Mouse (Mus musculus) layer of hippocampus, postnatal 25 days (tissue): ENCODE data around the gene Mef2b. TPM values are rescaled to one million over a fixed set of nuclear protein-coding genes. Genes with fewer than 3 reads are reported as not detected.

ENCODE experiments used
- DNase-seq, 2 experiments: peaks; one replicate each; pipeline ENCODE4 v3.0.0; 2022; ENCODE audit warnings: mixed read lengths in 2 of 2, low spot score in 1 of 2; ENCODE audit errors: extremely low spot score in 1 of 2
- total RNA-seq, 2 experiments: library from RNA; stranded (reverse); gene quantifications; 2 replicates each; pipeline ENCODE4 v1.2.3; 2021

Mef2b gene
- total RNA-seq, 2 experiments from 2014 or later = not detected

DNA sequence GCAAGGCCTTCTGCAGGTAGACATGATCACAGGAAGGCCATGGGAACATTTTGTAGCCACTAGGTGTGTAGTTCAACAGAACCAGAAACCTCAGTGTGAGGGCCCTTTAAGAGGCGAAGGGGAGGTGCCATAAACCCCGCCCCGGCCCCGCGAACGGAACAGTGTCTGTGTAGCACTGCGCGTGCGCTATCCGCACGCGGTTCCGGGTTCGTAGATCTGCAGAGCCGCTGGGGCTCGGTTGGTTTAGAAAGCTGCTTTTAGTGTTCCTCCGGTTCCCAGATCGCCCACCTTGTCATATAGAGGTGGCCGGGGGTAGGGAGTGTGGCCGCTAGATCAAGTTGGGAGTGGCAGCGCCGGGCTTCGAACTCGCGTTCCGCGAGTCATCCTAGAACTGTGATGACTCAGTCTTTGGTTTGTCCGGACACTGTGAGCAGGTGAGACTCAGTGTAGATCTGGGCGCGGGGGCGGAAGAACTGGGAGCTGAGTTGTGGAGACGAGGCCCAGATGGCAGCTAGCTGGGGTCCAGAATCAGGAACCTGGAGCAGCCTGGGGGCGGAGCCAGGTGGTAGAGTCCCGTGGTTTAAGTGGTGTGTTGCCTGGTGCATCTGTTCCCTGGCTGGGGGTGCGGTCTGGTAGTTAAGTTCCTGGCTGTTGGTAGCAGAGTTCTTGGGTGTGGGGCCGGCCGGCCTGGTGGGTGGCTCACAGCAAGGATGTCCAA lies 8.2 kb upstream of the Mef2b start, which contains the start of gene Nr2c2ap:
Gene Nr2c2ap (plus strand): TSS at position 168 of the 718 bp plus-strand sequence.
- DNase-seq = peak; percentile 63 to 73

- no peak for DNase-seq
Measured at GRCm38 (mm10) chr8:70134086-70134485, 5.4 kb upstream of the Mef2b start.

DNA sequence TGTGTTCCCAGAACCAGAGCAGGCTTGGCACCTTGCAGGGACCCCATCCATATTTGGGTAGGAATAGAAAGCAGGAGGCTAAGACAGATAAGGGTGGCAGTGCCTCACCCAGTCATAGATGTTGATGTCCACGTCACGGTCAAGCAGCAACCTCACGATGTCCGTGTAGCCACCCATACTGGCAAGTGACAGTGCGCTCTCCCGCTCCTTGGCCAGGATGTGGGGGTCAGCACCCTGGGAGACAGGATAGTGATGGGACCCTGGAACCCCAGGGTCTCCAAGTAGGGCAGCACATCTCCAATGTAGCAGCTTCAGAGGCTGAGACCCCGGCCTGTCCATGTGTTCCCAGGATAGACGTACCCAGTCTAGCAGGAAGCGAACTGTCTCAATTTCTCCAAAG lies 4.6 kb upstream of the Mef2b start:
- DNase-seq = no peak

DNA sequence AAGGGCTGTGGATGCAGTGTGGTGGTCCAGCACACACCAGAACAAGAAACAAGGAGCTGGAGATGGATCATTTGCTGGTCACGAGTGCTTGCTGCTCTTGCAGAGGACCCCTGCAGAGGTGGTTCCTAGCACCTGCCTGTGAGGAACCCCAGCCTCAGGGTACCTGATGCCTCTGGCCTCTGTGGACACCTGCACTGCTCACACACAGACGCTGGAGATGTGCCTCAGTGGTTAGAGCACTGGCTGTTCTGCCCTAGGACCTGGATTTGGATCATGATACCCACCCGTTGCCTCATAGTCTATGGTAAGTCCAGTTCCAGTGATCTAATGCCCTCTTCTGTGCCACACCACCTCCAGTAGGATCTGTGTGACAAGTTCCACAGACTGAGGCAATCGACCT lies 2.9 kb upstream of the Mef2b start:
- DNase-seq = no peak

GRCm38 (mm10) chr8:70137890-70138289 lies 1.6 kb upstream of the Mef2b start:
- DNase-seq = no peak

- no peak for DNase-seq
Measured at GRCm38 (mm10) chr8:70139981-70140380, 470 bp downstream of the Mef2b start.

DNA sequence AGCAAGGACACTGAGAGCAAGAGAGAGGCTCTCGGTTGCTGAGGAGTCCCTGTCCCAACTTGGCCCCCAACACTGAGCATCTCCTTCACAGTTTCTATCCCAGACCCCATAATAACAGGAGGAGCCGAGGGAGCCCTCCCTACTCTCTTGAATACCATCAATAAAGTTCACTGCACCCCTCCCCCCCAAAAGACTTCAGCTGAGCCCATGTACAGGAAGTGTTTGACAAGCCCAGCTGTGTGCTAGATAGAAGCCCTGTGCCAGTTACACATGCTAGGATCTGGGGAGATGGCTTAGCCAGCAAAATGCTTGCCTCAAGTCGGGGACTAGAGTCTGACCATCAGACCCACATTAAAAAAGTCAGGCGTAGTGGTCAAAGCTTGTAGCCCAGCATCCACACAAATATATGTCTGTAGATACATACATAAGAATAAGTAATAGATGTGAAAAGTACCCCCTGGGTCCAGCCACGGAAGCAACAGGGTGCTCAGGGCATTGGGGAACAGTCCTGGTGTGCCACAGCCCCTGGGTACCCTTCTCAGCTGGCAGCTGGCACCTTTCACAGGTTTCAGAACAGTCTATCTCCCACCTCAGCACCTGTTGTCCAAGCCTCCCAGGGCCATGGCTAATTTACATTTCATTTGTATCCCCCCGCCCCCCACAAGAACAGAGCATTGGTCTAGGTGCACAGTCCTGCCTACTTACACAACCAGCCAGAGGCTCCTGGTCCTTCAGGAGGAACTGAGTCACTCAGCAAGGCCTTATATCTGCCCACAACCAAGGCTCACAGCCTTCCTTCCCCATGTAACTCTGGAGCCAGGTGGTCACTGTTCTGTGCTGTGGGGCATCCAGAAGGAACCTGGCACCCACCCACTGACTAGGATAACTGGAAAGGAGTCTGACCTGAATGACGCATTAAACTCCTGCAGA lies 8.4 kb downstream of the Mef2b start:
- no peak for DNase-seq

DNA sequence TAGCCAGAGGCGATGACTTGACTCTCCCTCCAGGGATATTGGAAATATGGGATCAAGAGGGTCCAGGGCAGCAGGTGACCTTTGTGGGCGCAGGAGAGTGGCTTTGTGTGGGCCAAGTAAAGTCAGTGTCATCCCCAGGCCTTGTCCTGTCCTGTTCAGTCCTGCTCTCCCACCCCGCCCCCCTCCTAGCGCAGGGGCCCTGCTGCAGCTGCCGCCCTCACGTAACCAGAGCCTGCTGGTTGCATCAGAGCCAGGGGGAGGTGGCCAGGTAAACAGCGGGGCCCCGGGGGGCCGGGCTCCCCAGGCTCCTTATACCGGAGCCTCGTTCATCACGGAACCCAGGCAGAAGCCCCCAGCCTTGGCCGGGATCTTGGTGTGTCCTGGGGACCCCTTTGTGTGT lies 10.6 kb downstream of the Mef2b start:
- no peak for DNase-seq

GRCm38 (mm10) chr8:70152537-70153257 lies 13.2 kb downstream of the Mef2b start:
- DNase-seq = peak; percentile 22 to 49

- no peak for DNase-seq
Measured at GRCm38 (mm10) chr8:70157240-70157800, 17.8 kb downstream of the Mef2b start.

- peak; percentile 37 to 49 for DNase-seq
Measured at GRCm38 (mm10) chr8:70158069-70158853, 18.8 kb downstream of the Mef2b start.

DNA sequence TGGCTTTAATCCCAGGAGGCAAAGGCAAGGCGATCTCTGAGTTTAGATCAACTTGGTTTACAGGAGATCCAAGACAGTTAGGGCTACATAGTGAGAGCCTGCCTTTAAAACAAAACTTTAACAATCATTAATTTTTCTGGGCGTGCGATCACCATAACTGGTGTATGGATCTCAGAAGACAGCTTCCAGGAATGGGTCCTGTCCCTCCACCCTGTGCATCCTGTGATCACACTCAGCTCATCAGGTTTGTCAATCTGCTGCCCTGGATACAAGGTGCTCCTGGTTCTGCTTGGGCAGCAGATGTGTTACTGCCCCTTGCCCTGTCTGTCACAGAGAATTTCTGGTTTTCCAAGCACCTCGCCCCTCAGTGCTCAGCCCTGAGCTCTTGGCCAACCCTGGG lies 19.7 kb downstream of the Mef2b start:
- no peak for DNase-seq

DNA sequence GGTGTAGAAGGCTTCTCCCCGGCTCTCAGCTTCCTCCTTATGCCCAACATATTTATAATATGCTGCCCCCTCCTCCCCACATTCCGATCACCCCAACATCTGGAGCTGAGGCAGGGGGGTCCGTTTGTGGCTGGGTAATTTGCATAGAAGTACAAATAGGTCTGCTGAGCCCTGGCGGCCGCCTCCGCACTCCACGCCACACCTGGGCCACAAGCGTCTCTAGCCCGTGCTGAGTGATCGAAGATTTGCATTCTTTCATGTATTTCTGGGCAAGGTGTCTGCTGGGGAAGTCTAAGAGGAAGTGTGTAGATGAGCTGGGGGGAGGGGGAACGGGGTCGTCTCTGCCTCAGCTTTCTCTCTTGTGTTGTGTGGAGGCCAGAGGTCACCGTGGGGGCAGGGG lies 20.5 kb downstream of the Mef2b start:
- DNase-seq = no peak

- no peak for DNase-seq
Measured at GRCm38 (mm10) chr8:70163316-70163715, 23.8 kb downstream of the Mef2b start.

GRCm38 (mm10) chr8:70166504-70167110 lies 27.1 kb downstream of the Mef2b start:
- peak; percentile 46 to 79 for DNase-seq

DNA sequence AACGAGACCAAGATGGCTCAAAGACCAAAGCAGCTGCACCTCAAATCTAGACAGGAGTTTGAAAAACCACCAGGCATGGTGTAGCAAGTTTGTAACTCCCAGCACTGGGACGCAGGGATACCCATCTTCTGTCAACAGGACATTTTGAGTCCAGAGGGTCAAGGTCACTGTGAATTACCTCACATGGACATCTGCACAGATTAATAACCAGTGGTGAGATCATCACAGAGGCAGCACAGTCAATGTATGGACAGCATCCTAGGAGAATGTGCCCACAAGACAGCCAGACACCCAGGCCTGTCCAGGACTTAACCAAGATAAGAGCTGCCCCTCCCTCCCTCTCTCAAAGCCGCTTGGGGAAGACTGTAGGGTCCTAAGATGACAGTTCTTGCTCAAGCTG lies 30.6 kb downstream of the Mef2b start:
- no peak for DNase-seq

DNA sequence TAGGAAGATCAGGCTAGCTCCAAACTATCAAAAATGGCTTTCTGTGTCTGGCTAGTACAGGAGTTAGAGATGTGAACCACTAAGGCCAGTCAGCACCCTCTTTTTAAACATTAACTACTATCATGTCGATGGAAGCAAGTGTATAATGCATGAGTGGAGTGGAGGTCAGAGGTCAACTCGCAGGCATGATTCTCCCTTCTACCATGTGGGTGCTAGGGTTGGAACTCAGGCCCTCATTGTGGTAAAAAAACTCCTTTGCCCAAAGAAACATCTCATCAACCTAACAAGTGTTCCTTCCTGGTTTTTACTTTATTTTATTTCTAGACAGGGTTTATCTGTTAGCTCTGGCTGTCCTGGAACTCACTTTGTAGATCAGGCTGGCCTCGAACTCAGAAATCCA lies 31.2 kb downstream of the Mef2b start:
- DNase-seq = no peak

GRCm38 (mm10) chr8:70171240-70171639 lies 31.7 kb downstream of the Mef2b start:
- DNase-seq = no peak

DNA sequence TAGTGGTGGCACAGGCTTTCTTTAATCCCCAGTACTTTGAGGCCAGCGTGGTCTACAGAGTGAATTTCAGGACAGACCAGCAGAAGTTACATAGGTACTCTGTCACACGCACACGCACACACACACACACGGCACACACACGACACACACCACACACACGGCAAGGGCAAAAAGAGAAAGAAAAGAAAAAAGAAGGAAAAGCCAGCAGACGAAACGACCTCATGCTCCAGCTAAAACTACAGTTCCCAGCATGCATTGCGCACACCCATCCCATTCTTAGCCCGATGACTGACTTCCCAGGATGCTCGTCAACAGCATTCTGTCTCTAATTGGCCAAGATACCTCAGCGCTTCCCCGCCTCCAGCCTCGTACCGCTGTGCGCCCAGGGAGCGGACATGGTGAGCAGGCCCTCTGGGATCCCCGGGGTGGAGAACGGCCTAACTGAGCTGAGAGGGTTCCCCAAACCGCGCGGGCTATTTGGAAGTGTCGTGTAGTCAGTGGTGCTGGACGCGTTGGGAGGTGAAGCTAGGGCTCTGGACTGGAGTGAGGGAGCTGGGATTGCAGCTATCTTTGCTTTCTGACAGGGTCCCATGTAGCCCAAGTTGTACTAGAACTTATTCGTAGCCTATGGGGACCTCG lies 32.7 kb downstream of the Mef2b start, which contains the start of gene Tmem161a:
Gene Tmem161a (plus strand): TSS at position 314 of the 639 bp plus-strand sequence.
- peak; percentile 79 for DNase-seq
